Mouse (Mus musculus) G1E (cell line): ENCODE measurements around the gene Ppp2r5a. TPM values are rescaled to one million over a fixed set of nuclear protein-coding genes. Genes with fewer than 3 reads are reported as not detected.

Experiments
- ATAC-seq: 2 replicates; pipeline ENCODE4 v1.8.0; 2016; ENCODE audit warnings: mild to moderate bottlenecking; ENCODE audit not compliant: insufficient number of reproducible peaks, poor library complexity, low FRiP score, severe bottlenecking; ENCODE audit errors: extremely low read depth
- DNase-seq: peaks from one replicate; pipeline ENCODE4 v3.0.0; 2012; ENCODE audit warnings: low spot score
- H3K27me3 ChIP-seq: 2 replicates; pipeline ENCODE4 v1.6.1; 2012; ENCODE audit warnings: mild to moderate bottlenecking, low read length, inconsistent platforms; ENCODE audit not compliant: insufficient read depth
- H3K36me3 ChIP-seq: replicated peaks from 2 replicates; pipeline ENCODE3; 2012; ENCODE audit warnings: mild to moderate bottlenecking, inconsistent platforms
- H3K4me1 ChIP-seq: 2 replicates; pipeline ENCODE4 v1.6.1; 2012; ENCODE audit warnings: low read depth, low read length, inconsistent platforms, mixed read lengths; ENCODE audit not compliant: insufficient read depth
- H3K4me3 ChIP-seq: 2 replicates; pipeline ENCODE4 v1.5.1; 2012; ENCODE audit warnings: low read depth, mild to moderate bottlenecking, inconsistent platforms, low read length, moderate library complexity, mixed read lengths
- H3K9me3 ChIP-seq: replicated peaks from 2 replicates; pipeline ENCODE4 v1.6.1; 2012; ENCODE audit warnings: inconsistent platforms
- CTCF ChIP-seq: IDR thresholded peaks from 2 replicates; pipeline ENCODE4 v1.5.1; 2012; ENCODE audit warnings: low read depth, low read length, inconsistent platforms, mixed read lengths
- GATA1 ChIP-seq: IDR thresholded peaks from 2 replicates; pipeline ENCODE4 v1.6.1; 2012; ENCODE audit warnings: borderline replicate concordance, low read length, inconsistent platforms, mixed read lengths
- GATA2 ChIP-seq: IDR thresholded peaks from 2 replicates; pipeline ENCODE4 v1.6.1; 2012; ENCODE audit warnings: low read depth, low read length, inconsistent platforms, borderline replicate concordance
- POLR2AphosphoS5 ChIP-seq: IDR thresholded peaks from 2 replicates; pipeline ENCODE4 v1.6.1; 2012; ENCODE audit warnings: low read depth, low read length, inconsistent platforms; ENCODE audit not compliant: insufficient replicate concordance
- TAL1 ChIP-seq: conservative IDR thresholded peaks from 2 replicates; pipeline ENCODE4 v1.6.1; 2012; ENCODE audit warnings: low read depth, low read length, inconsistent platforms, mixed read lengths
- polyA plus RNA-seq: library from polyadenylated mRNA; stranded (reverse); fragments of >175 nt; gene quantifications from 2 replicates; pipeline ENCODE4 v1.2.3, GENCODE M21; 2012
- total RNA-seq, 2 experiments: library from RNA; stranded (forward) in 1 of 2; stranded (reverse) in 1 of 2; fragments of 200-1000 nt in 1 of 2; fragments of >200 nt in 1 of 2; fragmentation: Nextera tagmentation in 1 of 2; gene quantifications; 2 replicates each; pipeline ENCODE4 v1.2.3; 2014 to 2017

Gene Ppp2r5a
- total and polyA plus RNA-seq, 3 experiments = 45.1 to 133 (median 133) TPM

DNA sequence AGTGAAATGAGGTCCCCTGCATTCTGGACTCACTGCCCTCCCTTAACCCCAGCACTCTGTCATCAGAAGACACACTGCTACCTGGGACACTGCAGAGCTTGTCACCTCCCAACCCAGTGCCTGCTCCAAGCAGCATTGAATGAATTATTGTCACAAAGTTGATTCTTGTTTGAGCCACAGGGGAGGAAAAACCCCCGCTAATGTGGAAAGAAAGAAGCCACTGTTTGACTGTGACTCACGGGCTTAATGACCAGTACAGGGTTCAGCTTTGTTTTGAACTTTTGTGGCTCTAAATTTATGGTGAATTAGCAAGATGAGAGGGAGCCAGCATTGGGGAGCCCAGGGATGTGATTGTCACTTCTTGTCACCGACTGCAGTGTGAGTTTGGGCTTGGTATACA lies 13.5 kb upstream of the Ppp2r5a start:
- ATAC-seq (no peak), DNase-seq (no peak)
- no peak overlapping the region for H3K4me3 ChIP-seq
- no peaks in the 10 kb centered on the region for H3K9me3 ChIP-seq
- H3K36me3 ChIP-seq = no peaks in the 10 kb centered on the region
- H3K4me1 ChIP-seq = peaks cover 12% of the 10 kb centered on the region
- peaks cover 32% of the 10 kb centered on the region for H3K27me3 ChIP-seq
- TF ChIP-seq POLR2AphosphoS5 = no peak

- ATAC-seq = peak; percentile 45; the same call in 1 of the 2 replicates
- peaks cover 4% of the 10 kb centered on the region for H3K4me1 ChIP-seq
Measured at GRCm38 (mm10) chr1:191414432-191414831, 11.4 kb upstream of the Ppp2r5a start.

GRCm38 (mm10) chr1:191413691-191414415 lies 10.8 kb upstream of the Ppp2r5a start:
- no peaks in the 10 kb centered on the region for H3K9me3 ChIP-seq
- no peak overlapping the region for H3K4me3 ChIP-seq
- H3K36me3 ChIP-seq = no peaks in the 10 kb centered on the region
- DNase-seq (no peak), ATAC-seq (no peak)
- H3K27me3 ChIP-seq = peaks cover 49% of the 10 kb centered on the region
- H3K4me1 ChIP-seq = peaks cover 4% of the 10 kb centered on the region
- no peak for TF ChIP-seq POLR2AphosphoS5
- TF ChIP-seq TAL1 = no peak
- TF ChIP-seq GATA2 = no peak
- TF ChIP-seq GATA1 = no peak
- no peak for TF ChIP-seq CTCF

More at GRCm38 (mm10) chr1:191414432-191414831, 11.4 kb upstream of the Ppp2r5a start:
- Histone ChIP-seq H3K4me3 (no peak overlapping the region), H3K9me3 (no peaks in the 10 kb centered on the region), H3K27me3 (peaks cover 44% of the 10 kb centered on the region), H3K36me3 (no peaks in the 10 kb centered on the region)
- no peak for DNase-seq
- no peak for TF ChIP-seq GATA2
- TF ChIP-seq GATA1 = no peak
- no peak for TF ChIP-seq CTCF
- TF ChIP-seq TAL1 = no peak
- TF ChIP-seq POLR2AphosphoS5 = no peak

GRCm38 (mm10) chr1:191410294-191411036 lies 7.4 kb upstream of the Ppp2r5a start:
- Histone ChIP-seq H3K27me3 (peaks cover 54% of the 10 kb centered on the region), H3K4me1 (peaks cover 4% of the 10 kb centered on the region), H3K4me3 (no peak overlapping the region), H3K36me3 (no peaks in the 10 kb centered on the region), H3K9me3 (no peaks in the 10 kb centered on the region)
- ATAC-seq (no peak), DNase-seq (no peak)
- TF ChIP-seq CTCF = no peak
- TF ChIP-seq GATA2 = no peak
- no peak for TF ChIP-seq TAL1
- no peak for TF ChIP-seq GATA1
- no peak for TF ChIP-seq POLR2AphosphoS5

DNA sequence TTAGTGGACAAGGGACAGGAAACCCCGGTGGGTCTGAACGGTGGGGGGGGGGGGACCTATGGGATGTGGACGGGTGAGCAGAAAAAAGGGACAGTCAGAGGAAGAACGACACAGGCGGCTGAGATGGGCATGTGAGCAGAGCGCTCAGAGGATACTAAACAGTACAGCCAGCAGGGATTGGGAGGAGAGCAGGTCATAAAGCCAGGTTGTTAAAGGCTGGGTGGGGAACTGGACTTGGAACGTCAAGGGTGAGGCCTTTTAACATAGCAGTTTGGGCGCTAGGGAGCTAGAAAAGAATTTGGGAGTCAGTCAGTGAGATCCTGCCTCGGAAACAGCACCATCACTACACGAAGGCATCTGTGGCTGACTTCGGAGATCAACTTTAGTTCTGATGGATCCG lies 4.2 kb upstream of the Ppp2r5a start:
- TF ChIP-seq CTCF (no peak), GATA2 (no peak), GATA1 (no peak), TAL1 (no peak), POLR2AphosphoS5 (no peak)
- no peaks in the 10 kb centered on the region for H3K9me3 ChIP-seq
- no peaks in the 10 kb centered on the region for H3K36me3 ChIP-seq
- no peak overlapping the region for H3K4me3 ChIP-seq
- peaks cover 10% of the 10 kb centered on the region for H3K4me1 ChIP-seq
- ATAC-seq (no peak), DNase-seq (no peak)
- H3K27me3 ChIP-seq = peaks cover 73% of the 10 kb centered on the region

- TF ChIP-seq CTCF (no peak), TAL1 (no peak)
- no peaks in the 10 kb centered on the region for H3K36me3 ChIP-seq
- no peaks in the 10 kb centered on the region for H3K9me3 ChIP-seq
- no peak for DNase-seq
- peaks cover 10% of the 10 kb centered on the region for H3K4me1 ChIP-seq
- H3K27me3 ChIP-seq = peaks cover 70% of the 10 kb centered on the region
- ATAC-seq = no peak
- no peak overlapping the region for H3K4me3 ChIP-seq
Measured at GRCm38 (mm10) chr1:191406516-191406915, 3.4 kb upstream of the Ppp2r5a start.
